Mouse (Mus musculus) heart, embryonic 12.5 days (tissue): ENCODE data around the gene Gucy1b1. TPM values are rescaled to one million over a fixed set of nuclear protein-coding genes. Genes with fewer than 3 reads are reported as not detected.

Experiments
- ATAC-seq: fragments of 200-750 bp; cut with Nextera tagmentation; 2 replicates; pipeline ENCODE4 v1.8.0; 2017; ENCODE audit warnings: moderate TSS enrichment, moderate library complexity; ENCODE audit not compliant: insufficient number of reproducible peaks, low FRiP score
- H3K27ac ChIP-seq: fragments of 300-500 bp; sonication (generic); 2 replicates; pipeline ENCODE4 v1.5.1; 2016; ENCODE audit warnings: mild to moderate bottlenecking, moderate library complexity; ENCODE audit not compliant: poor library complexity, severe bottlenecking
- H3K27me3 ChIP-seq: fragments of 300-500 bp; sonication (generic); replicated peaks from 2 replicates; pipeline ENCODE4 v1.6.1; 2016; ENCODE audit warnings: mild to moderate bottlenecking, moderate library complexity
- H3K36me3 ChIP-seq: fragments of 300-500 bp; sonication (generic); 2 replicates; pipeline ENCODE4 v1.6.1; 2016; ENCODE audit warnings: mild to moderate bottlenecking, moderate library complexity
- H3K4me1 ChIP-seq: fragments of 300-500 bp; sonication (generic); replicated peaks from 2 replicates; pipeline ENCODE4 v1.6.1; 2016; ENCODE audit warnings: mild to moderate bottlenecking
- H3K4me2 ChIP-seq: fragments of 300-500 bp; sonication (generic); 2 replicates; pipeline ENCODE4 v1.6.1; 2016; ENCODE audit warnings: mild to moderate bottlenecking, moderate library complexity
- H3K4me3 ChIP-seq: fragments of 300-500 bp; sonication (generic); 2 replicates; pipeline ENCODE4 v1.5.1; 2016; ENCODE audit warnings: mild to moderate bottlenecking
- H3K9ac ChIP-seq: fragments of 300-500 bp; sonication (generic); 2 replicates; pipeline ENCODE4 v1.6.1; 2016; ENCODE audit warnings: mild to moderate bottlenecking, moderate library complexity
- H3K9me3 ChIP-seq: fragments of 300-500 bp; sonication (generic); replicated peaks from 2 replicates; pipeline ENCODE4 v1.6.1; 2016; ENCODE audit warnings: mild to moderate bottlenecking, moderate library complexity
- WGBS: fragments of 180-500 bp; shearing (Covaris S2); methylation state at CpG from one replicate; pipeline ENCODE4 v1.1.7; 2016; 5-methylcytosine and 5-hydroxymethylcytosine counted together
- polyA plus RNA-seq: library from polyadenylated mRNA; unstranded; fragments of >200 nt; fragmentation: Nextera tagmentation; extraction: Ambion mirVana; gene quantifications from 2 replicates; pipeline ENCODE4 v1.2.1, GENCODE M21; 2016

Gene Gucy1b1
- polyA plus RNA-seq: 61.4 and 62.6 TPM in 2 replicates

GRCm38 (mm10) chr3:82074201-82074851 is at the start of gene Gucy1b1:
Gucy1b1 (minus strand) TSS chr3:82074689.
- ATAC-seq: peak; percentile 96
- no peaks in the 10 kb centered on the region for H3K9me3 ChIP-seq

DNA sequence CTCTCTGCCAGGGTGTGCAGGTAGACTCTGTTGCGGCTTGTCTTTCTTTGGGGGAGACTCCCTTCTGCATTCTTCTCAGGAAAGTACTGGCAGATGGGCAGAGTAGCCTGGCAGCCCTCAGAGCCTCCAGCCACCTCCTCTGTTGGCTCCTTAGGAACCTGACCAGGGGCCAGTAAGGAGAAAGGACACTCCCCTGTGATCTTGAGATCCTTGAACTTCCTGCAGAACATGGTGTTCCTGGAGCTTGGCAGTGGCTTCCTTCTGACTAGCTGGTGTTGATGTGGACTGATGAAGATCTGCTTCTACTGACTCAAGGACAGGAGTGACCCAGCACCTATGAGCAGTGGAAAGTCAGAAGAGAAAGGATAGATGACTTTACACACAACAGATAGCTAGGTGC is 44.4 kb upstream of the Gucy1b1 start:
- Histone ChIP-seq H3K9ac (no peak overlapping the region), H3K9me3 (no peaks in the 10 kb centered on the region; the same call in 1 of the 2 replicates), H3K27me3 (no peaks in the 10 kb centered on the region), H3K4me2 (no peak overlapping the region), H3K36me3 (peaks cover 3% of the 10 kb centered on the region), H3K4me3 (no peak overlapping the region), H3K4me1 (0 out of 2 replicates have a peak, but pooled peaks cover 6% of the 10 kb centered on the region), H3K27ac (no peak overlapping the region)
- WGBS: 94% methylated on average over 1 of the region's 1 CpGs
- ATAC-seq: no peak

More at GRCm38 (mm10) chr3:82074201-82074851, at the start of gene Gucy1b1:
- Histone ChIP-seq H3K27me3 (no peaks in the 10 kb centered on the region), H3K4me3 (peak within 1 kb of the TSS; percentile 63), H3K4me1 (peaks cover 22% of the 10 kb centered on the region), H3K27ac (peak within 1 kb of the TSS; percentile 87), H3K9ac (peak within 1 kb of the TSS; percentile 85), H3K4me2 (peak within 1 kb of the TSS; percentile 74), H3K36me3 (no peaks in the 10 kb centered on the region)
- WGBS: under 1% methylated on average over 25 of the region's 25 CpGs

- 7% methylated on average over 2 of the region's 2 CpGs for WGBS
- Histone ChIP-seq H3K9me3 (no peaks in the 10 kb centered on the region), H3K4me1 (peaks cover 15% of the 10 kb centered on the region), H3K27me3 (no peaks in the 10 kb centered on the region), H3K36me3 (peaks cover 17% of the 10 kb centered on the region; the same call in 1 of the 2 replicates), H3K9ac (peak overlapping the region; percentile 16; the same call in 1 of the 2 replicates), H3K4me2 (peak overlapping the region; percentile 32), H3K4me3 (no peak overlapping the region), H3K27ac (peak overlapping the region; percentile 85)
- peak; percentile 84 for ATAC-seq
Measured at GRCm38 (mm10) chr3:82112439-82112838, 38.0 kb upstream of the Gucy1b1 start.

- peak overlapping the region; percentile 32 for H3K4me2 ChIP-seq
- peaks cover 20% of the 10 kb centered on the region; the same call in 1 of the 2 replicates for H3K36me3 ChIP-seq
- no peak overlapping the region for H3K4me3 ChIP-seq
- peak; percentile 42; the same call in 1 of the 2 replicates for ATAC-seq
- H3K4me1 ChIP-seq: peaks cover 15% of the 10 kb centered on the region
- peak overlapping the region; percentile 85 for H3K27ac ChIP-seq
- H3K27me3 ChIP-seq: no peaks in the 10 kb centered on the region
- H3K9ac ChIP-seq: peak overlapping the region; percentile 16; the same call in 1 of the 2 replicates
- WGBS: 9% methylated on average over 3 of the region's 3 CpGs
- no peaks in the 10 kb centered on the region for H3K9me3 ChIP-seq
Measured at GRCm38 (mm10) chr3:82111986-82112385, 37.5 kb upstream of the Gucy1b1 start.

- H3K9me3 ChIP-seq: no peaks in the 10 kb centered on the region
- 86% methylated on average over 15 of the region's 15 CpGs for WGBS
- H3K4me2 ChIP-seq: no peak overlapping the region
- peaks cover 28% of the 10 kb centered on the region; the same call in 1 of the 2 replicates for H3K36me3 ChIP-seq
- peaks cover 34% of the 10 kb centered on the region for H3K4me1 ChIP-seq
- ATAC-seq: no peak
- no peaks in the 10 kb centered on the region for H3K27me3 ChIP-seq
- no peak overlapping the region for H3K9ac ChIP-seq
- no peak overlapping the region for H3K27ac ChIP-seq
- H3K4me3 ChIP-seq: no peak overlapping the region
Measured at GRCm38 (mm10) chr3:82108951-82109350, 34.5 kb upstream of the Gucy1b1 start.

GRCm38 (mm10) chr3:82104229-82104628 is 29.7 kb upstream of the Gucy1b1 start:
- peaks cover 28% of the 10 kb centered on the region for H3K4me1 ChIP-seq
- no peaks in the 10 kb centered on the region for H3K27me3 ChIP-seq
- ATAC-seq: peak; percentile 66
- peaks cover 30% of the 10 kb centered on the region for H3K36me3 ChIP-seq
- H3K9me3 ChIP-seq: no peaks in the 10 kb centered on the region
- H3K27ac ChIP-seq: peak overlapping the region; percentile 75
- no peak overlapping the region for H3K4me3 ChIP-seq
- 25% methylated on average over 6 of the region's 6 CpGs for WGBS
- no peak overlapping the region for H3K9ac ChIP-seq
- H3K4me2 ChIP-seq: no peak overlapping the region

GRCm38 (mm10) chr3:82099127-82099526 is 24.6 kb upstream of the Gucy1b1 start:
- Histone ChIP-seq H3K4me2 (no peak overlapping the region), H3K27ac (no peak overlapping the region), H3K9ac (no peak overlapping the region), H3K27me3 (no peaks in the 10 kb centered on the region), H3K4me1 (peaks cover 11% of the 10 kb centered on the region), H3K36me3 (peaks cover 33% of the 10 kb centered on the region), H3K4me3 (no peak overlapping the region), H3K9me3 (no peaks in the 10 kb centered on the region)
- ATAC-seq: no peak
- WGBS: 78% methylated on average over 6 of the region's 6 CpGs

- no peak overlapping the region for H3K27ac ChIP-seq
- no peak for ATAC-seq
- no peak overlapping the region for H3K9ac ChIP-seq
- WGBS: 74% methylated on average over 2 of the region's 2 CpGs
- no peak overlapping the region for H3K4me2 ChIP-seq
- H3K27me3 ChIP-seq: no peaks in the 10 kb centered on the region
- peaks cover 34% of the 10 kb centered on the region for H3K36me3 ChIP-seq
- H3K4me1 ChIP-seq: no peaks in the 10 kb centered on the region
- H3K9me3 ChIP-seq: no peaks in the 10 kb centered on the region
- no peak overlapping the region for H3K4me3 ChIP-seq
Measured at GRCm38 (mm10) chr3:82096801-82097200, 22.3 kb upstream of the Gucy1b1 start.

- peak; percentile 67 for ATAC-seq
- Histone ChIP-seq H3K4me3 (peak overlapping the region; percentile 63), H3K36me3 (no peaks in the 10 kb centered on the region), H3K27ac (peak overlapping the region; percentile 87), H3K27me3 (no peaks in the 10 kb centered on the region), H3K4me2 (peak overlapping the region; percentile 74), H3K4me1 (peaks cover 25% of the 10 kb centered on the region), H3K9me3 (no peaks in the 10 kb centered on the region), H3K9ac (peak overlapping the region; percentile 85)
- WGBS: under 1% methylated on average over 34 of the region's 34 CpGs
Measured at GRCm38 (mm10) chr3:82073741-82074181, 728 bp downstream of the Gucy1b1 start.

DNA sequence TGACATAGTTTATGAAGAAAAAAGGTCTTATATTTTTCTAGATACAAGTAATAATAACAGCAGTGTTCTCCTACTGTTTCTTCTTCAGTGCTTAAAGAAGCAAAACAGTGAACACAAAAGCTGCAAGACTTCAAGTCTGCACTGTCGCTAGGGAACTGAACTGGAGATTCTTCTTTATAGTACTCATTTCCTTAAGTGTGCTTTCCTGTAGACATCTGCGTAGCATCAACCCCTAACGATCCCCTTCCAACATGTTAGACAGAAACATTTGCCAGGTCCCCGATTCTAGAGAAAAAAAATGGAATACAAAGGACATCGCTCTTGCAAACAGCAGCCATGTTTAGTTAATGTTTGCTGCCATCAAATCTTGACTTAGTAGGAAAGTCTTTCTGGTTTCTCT is 6.7 kb downstream of the Gucy1b1 start:
- WGBS: 49% methylated on average over 5 of the region's 5 CpGs
- Histone ChIP-seq H3K9ac (no peak overlapping the region), H3K4me2 (no peak overlapping the region), H3K36me3 (no peaks in the 10 kb centered on the region), H3K27me3 (no peaks in the 10 kb centered on the region), H3K4me3 (no peak overlapping the region), H3K9me3 (no peaks in the 10 kb centered on the region), H3K27ac (no peak overlapping the region), H3K4me1 (peaks cover 32% of the 10 kb centered on the region)
- no peak; the same call in 1 of the 2 replicates for ATAC-seq

- Histone ChIP-seq H3K36me3 (0 out of 2 replicates have a peak, but pooled peaks cover 5% of the 10 kb centered on the region), H3K9ac (no peak overlapping the region), H3K4me3 (no peak overlapping the region), H3K4me1 (peaks cover 41% of the 10 kb centered on the region), H3K27ac (peak overlapping the region; percentile 63), H3K4me2 (no peak overlapping the region), H3K9me3 (no peaks in the 10 kb centered on the region), H3K27me3 (no peaks in the 10 kb centered on the region)
- peak; percentile 54 for ATAC-seq
- 15% methylated on average over 9 of the region's 9 CpGs for WGBS
Measured at GRCm38 (mm10) chr3:82061402-82062180, 12.9 kb downstream of the Gucy1b1 start.
